Mouse (Mus musculus): Measurements from ENCODE around the gene Map3k13.
"Not testable (repeated sequence)": the region's sequence is repeated elsewhere in the genome, so short reads cannot be mapped to it uniquely, and the experiment has no call there.

Gene Map3k13

DNA sequence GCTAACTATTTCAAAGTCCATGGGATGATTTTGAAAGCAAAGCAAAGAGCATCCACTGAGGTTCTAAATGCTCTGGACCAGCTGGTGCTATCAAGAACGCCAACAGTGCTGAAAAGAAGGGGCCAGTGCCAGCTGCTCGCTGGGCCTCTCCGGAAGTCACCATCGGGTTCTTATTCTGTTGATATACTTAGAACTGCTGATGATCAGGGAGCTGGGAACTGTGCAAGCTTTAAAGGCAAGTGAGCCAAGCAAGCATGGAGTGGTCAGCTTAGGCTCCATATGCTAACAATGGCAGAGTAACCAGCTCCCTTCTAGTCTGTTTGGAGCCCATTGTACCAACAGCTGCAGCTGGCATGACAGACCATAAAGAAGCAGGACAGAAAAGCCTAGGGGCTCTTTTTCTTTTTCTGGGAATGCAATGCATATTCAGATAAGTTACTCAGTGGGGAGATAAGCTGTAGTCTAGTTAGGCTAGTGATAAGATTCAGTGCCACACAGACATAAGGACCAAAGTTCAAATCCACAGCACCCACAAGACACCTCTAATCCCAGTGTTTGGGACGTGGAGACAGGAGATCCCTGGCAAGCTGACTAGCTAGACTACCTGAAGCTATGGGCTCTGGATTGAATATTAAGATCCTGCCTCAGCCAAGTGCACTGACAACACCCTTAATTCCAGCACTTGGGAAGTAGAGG is 60.6 kb downstream of the Map3k13 start:
- DNase-seq: peak; percentile 34

- no peak for DNase-seq
Observed at GRCm38 (mm10) chr16:21856134-21856533, 62.0 kb downstream of the Map3k13 start.

- DNase-seq: no peak
Observed at GRCm38 (mm10) chr16:21857126-21857644, 63.0 kb downstream of the Map3k13 start.

DNA sequence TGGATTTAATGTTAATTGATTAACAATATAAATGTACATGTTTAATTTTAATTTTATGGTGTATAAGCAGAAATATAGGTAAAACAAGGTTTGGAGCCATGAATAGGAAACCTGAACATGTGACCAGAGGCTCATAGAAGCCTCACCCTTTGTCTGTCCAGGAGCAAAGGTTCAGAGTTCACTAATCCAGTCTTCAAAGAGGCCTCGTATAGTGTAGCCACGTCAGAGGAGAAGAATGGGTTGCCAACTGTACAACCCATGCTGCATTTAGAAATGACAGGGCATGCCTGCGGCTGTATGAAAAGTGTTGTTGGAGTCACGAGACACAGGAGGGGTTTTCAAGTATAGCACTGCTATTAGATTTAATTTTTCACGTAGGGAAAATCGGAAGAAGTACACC is 64.0 kb downstream of the Map3k13 start:
- DNase-seq: no peak

DNA sequence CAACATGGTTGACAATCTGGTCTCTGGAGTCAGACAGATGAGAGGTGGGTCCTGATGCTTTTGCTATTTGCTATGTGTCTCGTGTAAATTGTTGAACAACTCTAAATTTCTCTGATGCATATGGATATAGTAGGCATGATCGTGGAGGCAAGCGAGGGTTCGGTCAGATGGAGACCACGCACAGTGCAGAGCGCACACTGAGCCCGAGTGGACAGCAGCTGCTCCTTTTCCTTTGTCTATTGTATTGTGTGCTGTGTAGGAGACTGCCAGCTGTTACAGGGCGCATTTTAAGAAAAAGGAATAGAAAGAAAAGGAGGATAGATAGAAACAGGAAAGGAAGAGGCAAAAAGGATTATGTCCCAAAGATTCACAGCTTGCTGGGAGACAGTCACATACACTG is 64.7 kb downstream of the Map3k13 start:
- DNase-seq: no peak

DNA sequence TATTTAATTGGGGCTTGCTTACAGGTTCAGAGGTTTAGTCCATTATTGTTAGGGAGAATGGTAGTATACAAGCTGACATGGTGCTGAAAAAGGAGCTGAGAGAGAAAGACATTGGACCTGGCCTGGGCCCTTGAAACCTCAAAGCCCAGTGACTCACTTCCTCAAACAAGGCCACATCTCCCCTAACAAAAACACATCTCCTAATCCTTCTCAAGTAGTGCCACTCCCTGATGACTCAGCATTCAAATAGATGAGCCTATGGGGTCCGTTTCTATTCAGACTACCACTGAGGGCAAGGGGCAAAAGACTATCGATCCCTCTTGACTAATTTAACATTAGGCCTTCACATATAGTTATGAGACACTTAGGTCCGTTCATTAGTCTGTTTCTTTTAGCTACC is 68.3 kb downstream of the Map3k13 start:
- DNase-seq: no peak

GRCm38 (mm10) chr16:21865250-21865982 is 71.3 kb downstream of the Map3k13 start:
- DNase-seq: no peak

DNA sequence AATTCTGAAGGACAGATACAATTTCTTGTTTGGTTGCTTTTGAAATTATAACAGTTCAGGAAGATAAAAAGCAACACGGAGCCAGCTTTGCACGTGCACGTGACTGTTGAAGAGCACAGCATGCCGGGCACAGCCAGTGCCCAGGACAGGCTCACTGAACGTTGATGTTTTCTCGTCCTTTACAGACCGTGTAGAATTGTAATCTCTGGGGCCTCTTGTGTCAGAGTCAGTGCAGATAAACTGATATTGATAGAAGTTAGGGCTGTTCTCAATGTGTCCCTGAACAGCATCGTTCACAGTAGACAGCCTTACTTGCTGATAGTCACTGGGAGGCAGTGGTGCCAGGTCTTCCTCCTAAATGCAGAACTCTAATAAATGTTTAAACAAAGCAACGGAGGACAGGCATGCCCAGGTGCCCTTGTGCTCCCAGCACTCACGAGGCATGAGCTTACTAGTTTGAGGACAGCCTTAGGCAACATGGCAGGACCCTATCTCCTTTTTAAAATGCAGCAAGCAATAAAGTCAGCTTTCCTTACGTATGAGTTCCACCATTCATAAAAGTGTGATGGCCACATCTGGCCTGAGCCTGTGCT is 71.9 kb downstream of the Map3k13 start:
- no peak for DNase-seq

DNA sequence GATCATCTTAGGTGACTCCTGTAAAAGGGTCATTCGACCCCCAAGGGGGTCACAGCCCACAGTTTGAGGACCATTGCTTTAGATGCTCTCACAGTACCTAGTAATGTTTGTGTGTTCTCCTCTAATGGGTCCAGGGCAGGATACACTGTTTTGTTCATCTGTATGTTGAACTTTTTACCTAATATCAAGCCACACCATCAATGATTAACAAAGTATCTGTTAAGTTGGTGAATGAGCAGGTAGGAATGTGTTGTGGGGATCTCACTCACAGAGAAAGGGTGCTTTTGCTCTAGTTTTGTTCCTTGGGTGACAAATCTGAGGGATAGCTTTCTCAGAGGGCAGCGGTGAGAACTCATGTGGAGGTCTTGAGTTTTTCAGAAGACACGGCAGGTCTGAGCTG is 73.6 kb downstream of the Map3k13 start:
- DNase-seq: no peak

GRCm38 (mm10) chr16:21868651-21869050 is 74.5 kb downstream of the Map3k13 start:
- no peak for DNase-seq

DNA sequence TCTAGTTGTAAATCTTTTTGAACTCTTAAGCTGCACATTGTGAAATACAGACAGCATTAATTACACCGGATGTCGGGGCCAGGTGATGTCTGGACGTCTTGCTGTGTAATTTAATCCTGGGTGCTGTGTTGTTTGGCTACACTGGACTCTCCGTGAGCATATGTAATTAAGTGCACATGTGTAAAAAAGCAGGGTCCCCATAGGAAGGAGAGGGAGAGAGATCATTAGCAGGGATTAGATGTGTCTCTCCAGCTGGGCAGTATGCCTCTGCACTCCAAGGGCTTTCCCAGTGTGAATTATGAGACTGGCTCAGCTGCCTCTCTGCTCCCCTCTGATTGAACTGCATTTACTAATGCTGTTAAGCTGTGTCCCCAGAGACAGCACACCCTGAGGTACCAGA is 75.7 kb downstream of the Map3k13 start:
- DNase-seq: no peak

DNA sequence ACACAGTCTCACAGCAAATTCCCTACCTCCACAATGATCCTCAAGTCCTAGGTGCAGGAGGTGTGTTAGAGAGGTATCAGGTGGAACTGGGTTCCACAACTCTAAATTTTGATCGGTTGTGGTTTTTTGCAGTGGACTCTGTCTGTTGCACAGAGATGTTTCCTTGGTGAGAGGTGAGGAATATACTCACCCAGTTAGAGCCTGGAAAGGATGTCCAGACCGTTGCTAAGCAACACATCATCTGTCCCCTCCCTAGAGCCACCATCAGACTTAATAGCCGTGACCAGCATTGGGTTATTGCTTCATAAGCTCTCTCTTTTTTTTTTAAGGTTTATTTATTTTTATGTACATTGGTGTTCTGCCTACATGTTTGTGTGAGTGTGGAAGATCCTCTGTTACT is 83.6 kb downstream of the Map3k13 start:
- no peak for DNase-seq

DNA sequence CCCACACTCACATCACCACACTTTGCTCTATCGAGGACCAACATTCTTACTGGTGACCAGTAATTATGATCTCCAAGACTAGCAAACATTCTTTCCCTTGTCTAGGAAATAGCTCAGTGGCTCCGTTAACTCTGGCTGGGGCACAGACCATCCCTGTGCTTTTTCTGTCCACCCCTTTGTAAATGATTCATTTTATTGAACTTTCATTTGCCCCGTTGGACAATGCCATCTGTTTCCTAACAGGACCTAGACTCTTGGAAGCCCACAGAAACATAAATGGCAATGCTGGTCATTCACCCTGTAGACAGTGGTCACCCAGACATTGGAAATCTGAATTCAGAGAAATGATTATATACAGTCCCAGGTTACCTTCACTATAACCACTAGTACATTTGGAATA is 84.7 kb downstream of the Map3k13 start:
- DNase-seq: no peak

GRCm38 (mm10) chr16:21881181-21881580 is 87.0 kb downstream of the Map3k13 start:
- peak; percentile 67 for DNase-seq

- no peak for DNase-seq
Observed at GRCm38 (mm10) chr16:21881582-21882259, 87.6 kb downstream of the Map3k13 start.

DNA sequence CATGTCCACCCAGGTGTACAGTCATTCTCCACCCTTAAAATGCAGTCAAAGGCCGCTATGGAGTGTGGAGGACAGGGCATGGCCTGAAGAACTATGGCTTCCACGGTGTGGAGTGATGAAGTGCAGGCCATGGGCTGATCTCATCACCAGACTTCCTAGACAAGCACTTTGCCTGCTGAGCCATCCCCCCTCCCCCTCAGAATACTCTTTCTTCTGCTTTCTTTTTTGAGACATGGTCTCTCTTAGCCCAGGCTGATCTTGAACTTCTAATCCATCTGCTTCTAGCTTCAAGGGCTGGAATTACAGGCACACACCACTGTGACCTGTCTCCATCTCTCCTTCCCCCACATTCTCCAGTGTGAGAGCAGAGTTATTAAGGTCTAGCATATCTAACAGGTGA is 93.5 kb downstream of the Map3k13 start:
- DNase-seq: no peak

GRCm38 (mm10) chr16:21893890-21894289 is 99.7 kb downstream of the Map3k13 start:
- DNase-seq: no peak

DNA sequence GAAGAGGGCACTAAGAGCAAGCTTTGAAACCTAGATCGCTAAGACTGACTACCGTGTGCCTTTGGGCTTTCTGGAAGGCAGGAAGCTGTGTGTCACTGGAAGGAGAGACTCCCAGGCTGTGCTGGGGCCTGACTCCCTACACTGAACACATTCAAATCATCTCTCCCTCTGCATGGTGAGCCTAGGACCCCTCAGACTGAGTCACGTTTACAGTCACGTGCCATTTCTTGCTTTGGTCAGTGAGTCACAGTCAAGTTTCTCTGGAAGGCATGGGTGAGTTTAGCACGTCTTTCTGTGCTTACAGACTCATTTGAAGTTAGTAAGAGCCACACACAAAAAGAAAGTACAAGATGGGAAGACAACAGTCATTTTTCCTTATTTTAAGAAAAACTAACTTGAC is 107.1 kb downstream of the Map3k13 start:
- DNase-seq: no peak

GRCm38 (mm10) chr16:21904636-21905035 is 110.5 kb downstream of the Map3k13 start:
- DNase-seq: no peak

- DNase-seq: no peak
Observed at GRCm38 (mm10) chr16:21905996-21906395, 111.8 kb downstream of the Map3k13 start.

DNA sequence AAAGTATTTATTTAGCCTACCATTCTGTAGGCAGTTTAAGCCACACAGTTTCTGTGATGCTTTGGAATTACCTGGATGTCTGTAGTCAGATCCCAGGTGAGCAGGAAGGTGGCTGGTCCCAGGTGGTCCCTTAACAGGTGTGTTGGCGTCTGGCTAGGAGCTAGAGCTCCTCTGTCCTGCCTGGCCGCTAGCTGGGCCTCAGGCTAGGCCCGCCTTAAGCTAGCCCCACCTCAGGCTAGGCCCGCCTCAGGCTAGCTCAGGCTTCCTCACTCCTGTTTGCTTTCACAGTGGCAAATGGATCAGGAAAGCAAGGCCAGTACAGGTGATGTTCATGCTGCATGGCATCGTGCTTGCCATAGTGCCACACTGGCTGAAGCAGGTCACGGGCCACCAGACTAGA is 112.8 kb downstream of the Map3k13 start:
- no peak for DNase-seq

DNA sequence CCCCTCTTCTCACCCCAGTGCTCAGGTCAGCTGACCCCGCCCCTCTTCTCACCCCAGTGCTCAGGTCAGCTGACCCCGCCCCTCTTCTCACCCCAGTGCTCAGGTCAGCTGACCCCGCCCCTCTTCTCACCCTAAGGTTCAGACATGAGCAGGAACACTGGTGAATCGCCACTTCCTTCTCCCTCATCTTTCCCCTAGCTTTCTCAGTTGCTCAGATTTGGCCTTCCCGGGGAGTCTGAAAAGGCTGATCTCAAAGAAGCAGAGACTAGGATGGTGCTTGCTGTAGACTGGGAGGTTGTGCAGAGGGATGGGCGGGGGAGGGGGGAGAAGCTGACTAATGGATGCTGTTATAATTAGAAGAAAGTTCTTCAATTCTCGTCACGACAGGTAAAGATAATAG is 114.8 kb downstream of the Map3k13 start:
- not testable (repeated sequence) for DNase-seq

DNA sequence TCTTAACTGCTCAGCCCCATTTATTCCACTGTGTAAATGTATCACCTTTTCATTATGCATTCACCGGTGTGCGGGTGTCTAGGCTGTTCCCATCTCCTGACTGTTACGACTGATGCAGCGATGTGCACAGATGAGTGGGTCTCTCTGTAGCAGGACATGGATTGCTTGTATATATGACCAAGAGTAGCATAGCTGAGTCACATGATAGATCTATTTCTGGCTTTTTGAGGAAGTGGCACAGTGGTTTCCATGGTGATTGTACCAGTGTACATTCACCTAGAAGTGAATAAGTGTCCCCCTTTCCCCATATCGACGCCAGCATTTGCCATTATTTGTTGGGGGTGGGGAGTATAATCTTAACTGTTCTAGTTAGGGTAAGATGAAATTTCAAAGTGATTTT is 119.2 kb downstream of the Map3k13 start:
- DNase-seq: no peak
